Mouse (Mus musculus): Measurements from ENCODE around the gene Plcl1. TPM values are rescaled to one million over a fixed set of nuclear protein-coding genes. Genes with fewer than 3 reads are reported as not detected.

The Plcl1 gene
- total and polyA plus RNA-seq, 3 experiments: 0.08 to 0.41 (median 0.13) TPM

DNA sequence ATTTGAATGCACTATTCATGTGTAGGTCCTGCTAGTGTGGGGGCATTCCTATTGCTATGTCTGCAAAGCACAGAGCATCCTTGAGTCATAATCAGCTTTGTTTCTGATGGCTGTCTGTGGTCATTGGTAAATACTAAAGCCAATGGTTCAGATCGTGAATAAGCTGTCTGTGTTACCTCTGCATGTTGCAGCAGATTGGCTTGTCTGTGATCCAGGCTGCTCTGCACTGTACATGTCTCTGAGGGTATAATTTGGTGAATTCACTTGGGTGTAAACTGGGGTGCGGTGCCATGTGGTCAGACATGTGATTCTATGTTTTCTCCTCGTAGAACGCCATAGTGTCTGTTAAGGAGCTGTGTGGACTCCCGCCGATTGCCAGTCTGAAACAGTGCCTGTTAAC, 295.9 kb downstream of the Plcl1 start:
- H3K4me1 ChIP-seq (ENCODE audit: control insufficient read depth in 1 of 2, insufficient read depth in 2 of 2): no peaks in the 10 kb centered on the region
- in situ Hi-C loops (cut with MboI; ENCODE audit: low pct_ligation_motif_present, low pct_unique_long_range_greater_than_20kb, low sequenced_read_pairs): no loop called here
- H3K4me2 ChIP-seq (ENCODE audit: insufficient read depth, low read depth, poor library complexity, severe bottlenecking): no peak overlapping the region
- no peak overlapping the region for H3K9ac ChIP-seq (ENCODE audit: insufficient read depth, low read depth)
- H3K27me3 ChIP-seq (replicated peaks): no peaks in the 10 kb centered on the region
- H3K27ac ChIP-seq (ENCODE audit: insufficient read depth, low read depth): no peak overlapping the region
- dilution Hi-C loops (cut with MboI; ENCODE audit: extremely low pct_ligation_motif_present, extremely low pct_unique_long_range_greater_than_20kb, low sequenced_read_pairs): no loop called here
- TF ChIP-seq NELFE (IDR thresholded peaks at IDR 0.05; ENCODE audit: low read depth, low read length) (no peak), RAD21 (IDR thresholded peaks at IDR 0.05; ENCODE audit: low read depth, low read length) (no peak), ZKSCAN1 (IDR thresholded peaks at IDR 0.05; ENCODE audit: borderline replicate concordance, low read depth, low read length) (no peak), PAX5 (IDR thresholded peaks at IDR 0.05; ENCODE audit: low read length) (no peak), MAX (IDR thresholded peaks at IDR 0.05; ENCODE audit: low read length) (no peak), GABPA (IDR thresholded peaks at IDR 0.05; ENCODE audit: insufficient replicate concordance, low read depth, low read length) (no peak), CTCF (conservative IDR thresholded peaks at IDR 0.05 in 1 of 2, IDR thresholded peaks at IDR 0.05 in 1 of 2; ENCODE audit: low read depth in 2 of 2, low read length in 2 of 2) (no peak), USF2 (conservative IDR thresholded peaks at IDR 0.05; ENCODE audit: low read depth, low read length) (no peak), USF1 (IDR thresholded peaks at IDR 0.05; ENCODE audit: low read depth, low read length) (no peak), ETS1 (conservative IDR thresholded peaks at IDR 0.05; ENCODE audit: low read depth, low read length) (no peak), JUND (conservative IDR thresholded peaks at IDR 0.05; ENCODE audit: low read depth, low read length) (no peak), SMC3 (IDR thresholded peaks at IDR 0.05; ENCODE audit: low read depth, low read length) (no peak)
- no peak overlapping the region for H3K4me3 ChIP-seq (replicated peaks in 1 of 3; ENCODE audit: low read depth in 2 of 3, low read length in 2 of 3, poor library complexity in 1 of 3)
- H3K36me3 ChIP-seq (replicated peaks in 1 of 2; ENCODE audit: control insufficient read depth in 1 of 2, insufficient read depth in 1 of 2, low read length in 1 of 2): no peaks in the 10 kb centered on the region
- H3K9me3 ChIP-seq (replicated peaks; ENCODE audit: low read length): no peaks in the 10 kb centered on the region
- no peak for DNase-seq (ENCODE audit: extremely low read depth)
- no peaks in the 10 kb centered on the region for H3K79me2 ChIP-seq (replicated peaks; ENCODE audit: control insufficient read depth, extremely low read depth, insufficient read depth, poor library complexity, severe bottlenecking)

DNA sequence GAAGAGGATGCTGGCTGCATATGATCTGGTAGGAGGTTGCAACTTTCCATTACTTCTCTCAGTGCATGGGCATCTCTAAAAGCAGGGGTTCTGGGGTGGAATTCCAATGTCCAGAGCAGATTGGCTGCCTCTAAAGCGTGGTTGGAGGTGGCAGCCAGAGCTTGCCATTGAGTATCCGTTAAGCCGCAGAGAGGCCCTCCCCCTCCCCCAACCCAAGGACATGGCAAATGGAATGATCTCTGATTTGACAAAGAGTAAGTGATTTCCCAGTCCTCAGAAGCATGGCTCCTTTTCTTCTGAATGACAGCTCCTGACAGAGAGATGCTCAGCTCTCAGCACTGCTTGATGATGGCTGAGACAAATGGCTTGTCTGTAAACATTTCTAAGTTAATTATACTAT, 296.4 kb downstream of the Plcl1 start:
- no peak for TF ChIP-seq RAD21 (IDR thresholded peaks at IDR 0.05; ENCODE audit: low read depth, low read length)
- no peak for TF ChIP-seq ETS1 (conservative IDR thresholded peaks at IDR 0.05; ENCODE audit: low read depth, low read length)
- TF ChIP-seq ZMIZ1 (IDR thresholded peaks at IDR 0.05; ENCODE audit: low read depth, low read length): no peak
- TF ChIP-seq KAT2A (IDR thresholded peaks at IDR 0.05; ENCODE audit: insufficient replicate concordance, low read length): no peak
- TF ChIP-seq JUN (IDR thresholded peaks at IDR 0.05; ENCODE audit: insufficient read depth, low read depth, low read length): no peak
- no peak for TF ChIP-seq IRF4 (IDR thresholded peaks at IDR 0.05; ENCODE audit: low read depth, low read length)
- TF ChIP-seq UBTF (IDR thresholded peaks at IDR 0.05; ENCODE audit: low read depth, low read length): no peak
- TF ChIP-seq GABPA (IDR thresholded peaks at IDR 0.05; ENCODE audit: insufficient replicate concordance, low read depth, low read length): no peak
- no peak for TF ChIP-seq POLR2A (IDR thresholded peaks at IDR 0.05; ENCODE audit: low read depth, low read length)
- no peak for TF ChIP-seq ELF1 (IDR thresholded peaks at IDR 0.05; ENCODE audit: low read depth, low read length)
- TF ChIP-seq ZC3H11A (IDR thresholded peaks at IDR 0.05; ENCODE audit: low read depth, low read length): no peak
- TF ChIP-seq HCFC1 (IDR thresholded peaks at IDR 0.05; ENCODE audit: low read depth, low read length): no peak
- no peak for TF ChIP-seq ZNF384 (IDR thresholded peaks at IDR 0.05; ENCODE audit: low read depth, low read length)
- Histone ChIP-seq H3K9ac (ENCODE audit: insufficient read depth, low read depth) (no peak overlapping the region), H3K27me3 (replicated peaks) (no peaks in the 10 kb centered on the region), H3K4me1 (ENCODE audit: control insufficient read depth in 1 of 2, insufficient read depth in 2 of 2) (no peaks in the 10 kb centered on the region), H3K79me2 (replicated peaks; ENCODE audit: control insufficient read depth, extremely low read depth, insufficient read depth, poor library complexity, severe bottlenecking) (no peaks in the 10 kb centered on the region), H3K4me3 (replicated peaks in 1 of 3; ENCODE audit: low read depth in 2 of 3, low read length in 2 of 3, poor library complexity in 1 of 3) (no peak overlapping the region), H3K9me3 (replicated peaks; ENCODE audit: low read length) (no peaks in the 10 kb centered on the region), H3K27ac (ENCODE audit: insufficient read depth, low read depth) (no peak overlapping the region), H3K4me2 (ENCODE audit: insufficient read depth, low read depth, poor library complexity, severe bottlenecking) (no peak overlapping the region), H3K36me3 (replicated peaks in 1 of 2; ENCODE audit: control insufficient read depth in 1 of 2, insufficient read depth in 1 of 2, low read length in 1 of 2) (no peaks in the 10 kb centered on the region)
- dilution Hi-C loops (cut with MboI; ENCODE audit: extremely low pct_ligation_motif_present, extremely low pct_unique_long_range_greater_than_20kb, low sequenced_read_pairs) (no loop called here), in situ Hi-C loops (cut with MboI; ENCODE audit: low pct_ligation_motif_present, low pct_unique_long_range_greater_than_20kb, low sequenced_read_pairs) (no loop called here)
- no peak for DNase-seq (ENCODE audit: extremely low read depth)

Measured in CH12.LX (cell line).